Mouse (Mus musculus): ENCODE data around the gene Eda. TPM values are rescaled to one million over a fixed set of nuclear protein-coding genes. Genes with fewer than 3 reads are reported as not detected.
"Not testable (repeated sequence)": the region's sequence is repeated elsewhere in the genome, so short reads cannot be mapped to it uniquely, and the experiment has no call there.

The Eda gene
- polyA plus RNA-seq, 1 experiment from 2014 or later: 0.99 TPM

- WGBS: 83% methylated on average over 2 of the region's 2 CpGs
- not testable (repeated sequence) for H3K4me1 ChIP-seq; H3K27ac ChIP-seq; DNase-seq (ENCODE audit: low spot score); H3K4me3 ChIP-seq; H3K9me3 ChIP-seq; H3K36me3 ChIP-seq; H3K27me3 ChIP-seq (ENCODE audit: insufficient read depth, poor library complexity, severe bottlenecking)
These were observed 467.2 kb downstream of the Eda start, which contains the start of gene Awat2 for GRCm38 (mm10) chrX:100442617-100443016. TSS of gene Awat2 (minus strand) at chrX:100442717.

- no peaks in the 10 kb centered on the region; the same call in 1 of the 2 replicates for H3K27me3 ChIP-seq (ENCODE audit: insufficient read depth, poor library complexity, severe bottlenecking)
These were observed 468.1 kb downstream of the Eda start for GRCm38 (mm10) chrX:100443532-100443931.

More at GRCm38 (mm10) chrX:100443532-100443931, 468.1 kb downstream of the Eda start:
- 84% methylated on average over 7 of the region's 7 CpGs for WGBS
- H3K36me3 ChIP-seq: no peaks in the 10 kb centered on the region
- no peak for DNase-seq (ENCODE audit: low spot score)
- no peaks in the 10 kb centered on the region for H3K4me1 ChIP-seq
- no peak overlapping the region for H3K4me3 ChIP-seq
- H3K9me3 ChIP-seq: no peaks in the 10 kb centered on the region
- H3K27ac ChIP-seq: no peak overlapping the region

MicroRNAs within 50 kb of the gene (microRNA counts, 519-probe panel; counts per million panel counts)
- microRNA mmu-miR-676: not detected

Small RNA genes within 50 kb of the gene (microRNA-seq; reads per million reads assigned to microRNA genes)
- 418 reads per million, percentile 70 among the genes with 10 or more reads in this experiment for gene Mir676

Other genes with a start within 250 kb of the Eda start
- 0.10 TPM in 1 of 2 replicates, not detected in the other for gene Tmem28, start 154.6 kb upstream of the Eda start, polyA plus RNA-seq (2016; fragmentation: Nextera tagmentation; extraction: Ambion mirVana)

All from heart, embryonic 10.5 days (tissue).